19 mouse cellular contexts compared by ENCODE assay signal in genomic region chr12:70105885-70106284, GRCm38 (mm10). TPM values are rescaled to one million over a fixed set of nuclear protein-coding genes. Genes with fewer than 3 reads are reported as not detected.
A peak's percentile ranks its signal among the peaks of the same experiment; 100 is the strongest.
DNase-seq lines count a peak whose midpoint lies in the region; ATAC-seq and TF ChIP-seq lines count a peak whose summit lies in the region.
"Had no signal": no experiment of that assay in that cellular context is flagged by ENCODE, and none has a peak within 500 bp of the region (broad histone marks: within the 10 kb centered on the region; RNA-seq: fewer than 3 reads in every experiment).

No protein-coding gene starts in this region.

- H3K36me3 ChIP-seq in forebrain, embryonic 16.5 days (ENCODE audit: control insufficient read depth, insufficient read depth), result peaks cover 3% of the 10 kb centered on the region; the same call in 1 of the 2 replicates
- H3K36me3 ChIP-seq in forebrain, embryonic 10.5 days (replicated peaks), result peaks cover 7% of the 10 kb centered on the region; the same call in 1 of the 2 replicates
- H3K36me3 ChIP-seq in kidney, postnatal 0 days (ENCODE audit: insufficient read depth, low read length), result no peaks in the 10 kb centered on the region
- H3K36me3 ChIP-seq in kidney, embryonic 14.5 days (ENCODE audit: control insufficient read depth, insufficient read depth, low read length), result peaks cover 4% of the 10 kb centered on the region; the same call in 1 of the 2 replicates

- TF ChIP-seq CTCF in kidney, postnatal 0 days (IDR thresholded peaks at IDR 0.05; ENCODE audit: low read depth), result no peak
- TF ChIP-seq CTCF in cortical plate, adult 2 months (IDR thresholded peaks at IDR 0.05; ENCODE audit: extremely low read depth, insufficient read depth, low read length), result no peak
- TF ChIP-seq CTCF in olfactory bulb, adult 2 months (IDR thresholded peaks at IDR 0.05; ENCODE audit: insufficient read depth, low read depth, low read length), result no peak

- H3K4me3 ChIP-seq in forebrain, embryonic 16.5 days (replicated peaks; ENCODE audit: low read length), result peak overlapping the region; percentile 15; the same call in 1 of the 2 replicates
- no peak overlapping the region for H3K4me3 ChIP-seq in forebrain, embryonic 10.5 days
- H3K4me3 ChIP-seq in kidney, postnatal 0 days (replicated peaks; ENCODE audit: low read depth, low read length), result no peak overlapping the region
- no peak overlapping the region for H3K4me3 ChIP-seq in kidney, embryonic 14.5 days (ENCODE audit: low read length)
- no peak overlapping the region for H3K4me3 ChIP-seq in cortical plate, adult 2 months (ENCODE audit: insufficient read depth, low read length)
- no peak overlapping the region for H3K4me3 ChIP-seq in olfactory bulb, adult 2 months (ENCODE audit: insufficient read depth, low read depth, low read length)
- H3K4me3 ChIP-seq: heart, embryonic 15.5 days had no signal

- WGBS in forebrain, embryonic 16.5 days, result 34% methylated on average over 6 of the region's 6 CpGs
- 68% methylated on average over 6 of the region's 6 CpGs for WGBS in forebrain, embryonic 10.5 days
- WGBS in kidney, postnatal 0 days, result 63% methylated on average over 6 of the region's 6 CpGs
- WGBS in kidney, embryonic 14.5 days, result 67% methylated on average over 6 of the region's 6 CpGs
- WGBS in olfactory bulb, adult 2 months, result 49% methylated on average over 6 of the region's 6 CpGs

- no peak for ATAC-seq in forebrain, embryonic 16.5 days
- no peak for ATAC-seq in kidney, postnatal 0 days (replicated peaks; ENCODE audit: low FRiP score, low read depth)
- no peak for ATAC-seq in kidney, embryonic 14.5 days (ENCODE audit: low FRiP score, low TSS enrichment)
- ATAC-seq: midbrain, embryonic 16.5 days; Patski had no signal

- H3K4me2 ChIP-seq in forebrain, embryonic 16.5 days (ENCODE audit: low read length), result peak overlapping the region; percentile 65
- H3K4me2 ChIP-seq in kidney, postnatal 0 days (ENCODE audit: low read length), result no peak overlapping the region
- no peak overlapping the region for H3K4me2 ChIP-seq in kidney, embryonic 14.5 days (replicated peaks; ENCODE audit: low read depth, low read length)
- H3K4me2 ChIP-seq: heart, embryonic 15.5 days had no signal

- H3K9ac ChIP-seq in forebrain, embryonic 16.5 days (replicated peaks; ENCODE audit: low read depth, low read length), result no peak overlapping the region
- H3K9ac ChIP-seq in kidney, postnatal 0 days (ENCODE audit: low read depth, low read length), result no peak overlapping the region
- H3K9ac ChIP-seq in kidney, embryonic 14.5 days (ENCODE audit: low read depth, low read length), result no peak overlapping the region
- H3K9ac ChIP-seq: heart, embryonic 15.5 days had no signal

- H3K9me3 ChIP-seq in forebrain, embryonic 16.5 days (ENCODE audit: control insufficient read depth, low read length), result no peaks in the 10 kb centered on the region
- no peaks in the 10 kb centered on the region for H3K9me3 ChIP-seq in forebrain, embryonic 10.5 days
- H3K9me3 ChIP-seq in kidney, postnatal 0 days (replicated peaks; ENCODE audit: low read length), result no peaks in the 10 kb centered on the region
- H3K9me3 ChIP-seq in kidney, embryonic 14.5 days (ENCODE audit: control insufficient read depth, low read length), result no peaks in the 10 kb centered on the region
- H3K9me3 ChIP-seq: heart, embryonic 15.5 days had no signal

- no peak for TF ChIP-seq POLR2A in cortical plate, adult 2 months (IDR thresholded peaks at IDR 0.05; ENCODE audit: extremely low read depth, insufficient read depth, low read length)
- no peak for TF ChIP-seq POLR2A in olfactory bulb, adult 2 months (IDR thresholded peaks at IDR 0.05; ENCODE audit: insufficient read depth, low read depth, low read length)

- H3K27ac ChIP-seq in forebrain, embryonic 16.5 days (ENCODE audit: low read length), result peak overlapping the region; percentile 62
- no peak overlapping the region for H3K27ac ChIP-seq in forebrain, embryonic 10.5 days
- H3K27ac ChIP-seq in kidney, postnatal 0 days, result 0 out of 2 replicates have a peak overlapping the region, but pooled peaks have one; percentile 39
- H3K27ac ChIP-seq in kidney, embryonic 14.5 days (ENCODE audit: low read depth, low read length), result no peak overlapping the region
- H3K27ac ChIP-seq in cortical plate, adult 2 months (ENCODE audit: insufficient read depth, low read length), result 0 out of 2 replicates have a peak overlapping the region, but pooled peaks have one; percentile 45
- peak overlapping the region; percentile 39 for H3K27ac ChIP-seq in olfactory bulb, adult 2 months (ENCODE audit: insufficient read depth, low read depth, low read length)
- H3K27ac ChIP-seq: heart, embryonic 15.5 days; macrophage had no signal

- DNase-seq in forebrain, embryonic 10.5 days (ENCODE audit: extremely low spot score, low spot score), result no peak
- no peak for DNase-seq in kidney, postnatal 0 days (ENCODE audit: low spot score)
- DNase-seq in lung, postnatal 14 days, result no peak
- no peak for DNase-seq in right cerebral cortex, postnatal 14 days
- DNase-seq: cerebellum, adult 11 months; kidney, postnatal 10 days; liver; lung, adult 18-20 months; right cerebral cortex, adult 18-20 months had no signal

- no peaks in the 10 kb centered on the region for H3K27me3 ChIP-seq in forebrain, embryonic 16.5 days (replicated peaks; ENCODE audit: control insufficient read depth, insufficient read depth, low read length)
- H3K27me3 ChIP-seq in forebrain, embryonic 10.5 days (ENCODE audit: poor library complexity, severe bottlenecking), result peaks cover 81% of the 10 kb centered on the region
- H3K27me3 ChIP-seq in kidney, postnatal 0 days (ENCODE audit: insufficient read depth, low read length), result no peaks in the 10 kb centered on the region
- no peaks in the 10 kb centered on the region for H3K27me3 ChIP-seq in kidney, embryonic 14.5 days (ENCODE audit: control insufficient read depth, insufficient read depth, low read length)
- H3K27me3 ChIP-seq: heart, embryonic 15.5 days; Patski had no signal

- peaks cover 65% of the 10 kb centered on the region for H3K4me1 ChIP-seq in forebrain, embryonic 16.5 days (replicated peaks; ENCODE audit: control insufficient read depth, insufficient read depth, low read length)
- peaks cover 74% of the 10 kb centered on the region for H3K4me1 ChIP-seq in forebrain, embryonic 10.5 days
- H3K4me1 ChIP-seq in kidney, postnatal 0 days (replicated peaks; ENCODE audit: insufficient read depth, low read length), result peaks cover 25% of the 10 kb centered on the region; the same call in 1 of the 2 replicates
- H3K4me1 ChIP-seq in kidney, embryonic 14.5 days (ENCODE audit: control insufficient read depth, insufficient read depth, low read length), result peaks cover 35% of the 10 kb centered on the region
- H3K4me1 ChIP-seq in cortical plate, adult 2 months (ENCODE audit: control insufficient read depth, insufficient read depth, low read length), result peaks cover 24% of the 10 kb centered on the region
- H3K4me1 ChIP-seq in olfactory bulb, adult 2 months (ENCODE audit: control insufficient read depth, insufficient read depth, low read length), result peaks cover 35% of the 10 kb centered on the region

RNA-seq across cellular contexts. Expression of gene Nin, which starts 7.6 kb away (rescaled TPM):
- polyA plus RNA-seq in forebrain, embryonic 16.5 days (2015; fragmentation: Nextera tagmentation; extraction: Ambion mirVana), result 40.2 and 45.3 TPM in 2 replicates
- 8.9 and 9.7 TPM in 2 replicates for polyA plus RNA-seq in forebrain, embryonic 10.5 days (2016; fragmentation: Nextera tagmentation; extraction: Ambion mirVana)
- polyA plus RNA-seq in kidney, postnatal 0 days (2015; fragmentation: Nextera tagmentation; extraction: Ambion mirVana), result 7.6 and 7.9 TPM in 2 replicates
- polyA plus RNA-seq in kidney, embryonic 14.5 days (2014; fragmentation: Nextera tagmentation; extraction: Ambion mirVana), result 10.8 and 20.3 TPM in 2 replicates
- 31.2 and 31.6 TPM in 2 replicates for polyA plus RNA-seq in cortical plate, adult 2 months (2012; rRNA removed)
- 62.8 TPM in 1 of 2 replicates, not detected in the other for polyA plus RNA-seq in olfactory bulb, adult 2 months (2012; ENCODE audit: insufficient read depth, insufficient read length, low replicate concordance, missing spikeins)

RNA-seq across cellular contexts. Expression of gene Abhd12b, which starts 48.1 kb away (rescaled TPM):
- polyA plus RNA-seq in forebrain, embryonic 16.5 days (2015; fragmentation: Nextera tagmentation; extraction: Ambion mirVana), result not detected in 2 replicates
- not detected in 2 replicates for polyA plus RNA-seq in forebrain, embryonic 10.5 days (2016; fragmentation: Nextera tagmentation; extraction: Ambion mirVana)
- not detected in 2 replicates for polyA plus RNA-seq in kidney, postnatal 0 days (2015; fragmentation: Nextera tagmentation; extraction: Ambion mirVana)
- not detected in 2 replicates for polyA plus RNA-seq in kidney, embryonic 14.5 days (2014; fragmentation: Nextera tagmentation; extraction: Ambion mirVana)
- polyA plus RNA-seq in cortical plate, adult 2 months (2012; rRNA removed), result 0.33 and 1.1 TPM in 2 replicates
- not detected in 2 replicates for polyA plus RNA-seq in olfactory bulb, adult 2 months (2012; ENCODE audit: insufficient read depth, insufficient read length, low replicate concordance, missing spikeins)
- polyA plus RNA-seq: macrophage; neural tube, embryonic 11.5 days; Patski; spleen, adult 2 months had no signal

Comparison
In these comparisons a context has a peak if more than half of its experiments do, and no peak if none do; other contexts are left out.
1. H3K27ac ChIP-seq: peak in forebrain, embryonic 16.5 days (single experiment), kidney, postnatal 0 days (single experiment), cortical plate, adult 2 months (single experiment) and olfactory bulb, adult 2 months (single experiment); none in forebrain, embryonic 10.5 days (single experiment) and kidney, embryonic 14.5 days (single experiment).